Mouse (Mus musculus) kidney, adult 2 months (tissue): ENCODE results near the gene Lpp.

Source experiments
- CTCF ChIP-seq: fragments of 200-500 bp; conservative IDR thresholded peaks from 2 replicates; pipeline ENCODE4 v1.5.1; 2011; ENCODE audit warnings: low read depth, mild to moderate bottlenecking, control low read depth, low read length, moderate library complexity, mixed read lengths; ENCODE audit not compliant: insufficient read depth, insufficient read length
- POLR2A ChIP-seq: fragments of 200-500 bp; IDR thresholded peaks from one replicate; pipeline ENCODE4 v1.6.1; 2011; ENCODE audit warnings: low read depth, low read length, control low read depth

GRCm38 (mm10) chr16:24839018-24839417 lies 445.7 kb downstream of the Lpp start:
- no peak for TF ChIP-seq CTCF
- no peak for TF ChIP-seq POLR2A
